Mouse (Mus musculus): ENCODE measurements around the gene Ksr1. TPM values are rescaled to one million over a fixed set of nuclear protein-coding genes. Genes with fewer than 3 reads are reported as not detected.

Gene Ksr1
- polyA plus RNA-seq, 1 experiment from 2014 or later = 4.2 TPM

- Histone ChIP-seq H3K4me2 (replicated peaks) (no peak overlapping the region), H3K4me3 (no peak overlapping the region), H3K36me3 (no peaks in the 10 kb centered on the region), H3K9ac (no peak overlapping the region; the same call in 1 of the 2 replicates), H3K4me1 (peaks cover 63% of the 10 kb centered on the region), H3K27me3 (no peaks in the 10 kb centered on the region), H3K27ac (no peak overlapping the region), H3K9me3 (no peaks in the 10 kb centered on the region)
- 22% methylated on average over 4 of the region's 4 CpGs for WGBS
- ATAC-seq (ENCODE audit: low FRiP score, low read depth) = no peak
These were observed 88.4 kb downstream of the Ksr1 start for GRCm38 (mm10) chr11:79057809-79058208.

DNA sequence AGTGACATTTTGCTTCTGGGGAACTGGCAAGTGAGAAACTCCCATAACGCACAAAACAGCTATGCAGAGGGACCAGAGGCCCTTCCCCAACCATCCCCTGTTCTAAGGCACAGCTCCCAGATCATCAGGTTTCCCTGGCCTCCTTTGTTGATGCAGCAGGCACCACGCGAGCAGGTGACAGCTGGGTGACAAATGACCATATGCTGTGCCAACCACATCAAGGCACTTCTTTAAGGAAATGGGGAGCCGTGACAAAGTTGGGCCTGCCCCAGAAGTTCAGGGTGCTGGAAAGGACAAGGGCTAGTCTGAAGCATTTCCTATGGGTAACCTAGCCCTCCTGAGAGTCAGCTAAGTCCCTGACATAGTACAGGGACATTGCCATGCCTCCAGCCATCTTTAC, 89.3 kb downstream of the Ksr1 start:
- Histone ChIP-seq H3K27me3 (no peaks in the 10 kb centered on the region), H3K27ac (no peak overlapping the region), H3K4me3 (no peak overlapping the region), H3K36me3 (no peaks in the 10 kb centered on the region), H3K4me2 (replicated peaks) (no peak overlapping the region), H3K9me3 (no peaks in the 10 kb centered on the region), H3K9ac (no peak overlapping the region), H3K4me1 (peaks cover 65% of the 10 kb centered on the region)
- WGBS = 39% methylated on average over 4 of the region's 4 CpGs
- no peak for ATAC-seq (ENCODE audit: low FRiP score, low read depth)

GRCm38 (mm10) chr11:79056027-79056426, 90.2 kb downstream of the Ksr1 start:
- H3K9ac ChIP-seq = no peak overlapping the region
- no peak overlapping the region for H3K4me2 ChIP-seq (replicated peaks)
- H3K27ac ChIP-seq = no peak overlapping the region
- WGBS = 71% methylated on average over 2 of the region's 2 CpGs
- H3K4me1 ChIP-seq = peaks cover 65% of the 10 kb centered on the region
- H3K9me3 ChIP-seq = no peaks in the 10 kb centered on the region
- no peaks in the 10 kb centered on the region for H3K27me3 ChIP-seq
- ATAC-seq (ENCODE audit: low FRiP score, low read depth) = no peak
- no peaks in the 10 kb centered on the region for H3K36me3 ChIP-seq
- no peak overlapping the region for H3K4me3 ChIP-seq

DNA sequence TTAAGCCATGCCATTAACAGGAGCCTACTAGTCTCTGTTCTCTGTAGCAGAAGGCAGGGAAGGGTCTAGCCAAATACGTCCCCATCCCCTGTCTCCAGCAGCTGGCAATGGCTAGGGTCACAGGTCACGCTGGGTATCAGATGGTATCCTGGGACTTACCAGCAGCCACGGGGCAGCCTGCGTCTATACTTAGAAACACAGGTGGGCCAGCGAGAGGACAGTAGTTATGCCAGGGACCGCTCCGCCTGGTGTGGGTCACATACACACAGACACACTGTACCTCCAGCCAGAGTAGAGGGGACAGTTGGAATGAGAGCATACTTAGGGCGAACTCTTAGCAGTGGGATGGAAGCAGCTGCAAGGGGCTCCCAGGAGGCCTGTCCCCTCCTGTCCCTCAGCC, 91.0 kb downstream of the Ksr1 start:
- Histone ChIP-seq H3K9ac (0 out of 2 replicates have a peak overlapping the region, but pooled peaks have one; percentile 13), H3K27ac (peak overlapping the region; percentile 16; the same call in 1 of the 2 replicates), H3K4me2 (replicated peaks) (no peak overlapping the region), H3K36me3 (no peaks in the 10 kb centered on the region), H3K27me3 (no peaks in the 10 kb centered on the region), H3K4me3 (no peak overlapping the region), H3K9me3 (no peaks in the 10 kb centered on the region), H3K4me1 (peaks cover 65% of the 10 kb centered on the region)
- ATAC-seq (ENCODE audit: low FRiP score, low read depth) = peak; percentile 66
- WGBS = 71% methylated on average over 8 of the region's 8 CpGs

DNA sequence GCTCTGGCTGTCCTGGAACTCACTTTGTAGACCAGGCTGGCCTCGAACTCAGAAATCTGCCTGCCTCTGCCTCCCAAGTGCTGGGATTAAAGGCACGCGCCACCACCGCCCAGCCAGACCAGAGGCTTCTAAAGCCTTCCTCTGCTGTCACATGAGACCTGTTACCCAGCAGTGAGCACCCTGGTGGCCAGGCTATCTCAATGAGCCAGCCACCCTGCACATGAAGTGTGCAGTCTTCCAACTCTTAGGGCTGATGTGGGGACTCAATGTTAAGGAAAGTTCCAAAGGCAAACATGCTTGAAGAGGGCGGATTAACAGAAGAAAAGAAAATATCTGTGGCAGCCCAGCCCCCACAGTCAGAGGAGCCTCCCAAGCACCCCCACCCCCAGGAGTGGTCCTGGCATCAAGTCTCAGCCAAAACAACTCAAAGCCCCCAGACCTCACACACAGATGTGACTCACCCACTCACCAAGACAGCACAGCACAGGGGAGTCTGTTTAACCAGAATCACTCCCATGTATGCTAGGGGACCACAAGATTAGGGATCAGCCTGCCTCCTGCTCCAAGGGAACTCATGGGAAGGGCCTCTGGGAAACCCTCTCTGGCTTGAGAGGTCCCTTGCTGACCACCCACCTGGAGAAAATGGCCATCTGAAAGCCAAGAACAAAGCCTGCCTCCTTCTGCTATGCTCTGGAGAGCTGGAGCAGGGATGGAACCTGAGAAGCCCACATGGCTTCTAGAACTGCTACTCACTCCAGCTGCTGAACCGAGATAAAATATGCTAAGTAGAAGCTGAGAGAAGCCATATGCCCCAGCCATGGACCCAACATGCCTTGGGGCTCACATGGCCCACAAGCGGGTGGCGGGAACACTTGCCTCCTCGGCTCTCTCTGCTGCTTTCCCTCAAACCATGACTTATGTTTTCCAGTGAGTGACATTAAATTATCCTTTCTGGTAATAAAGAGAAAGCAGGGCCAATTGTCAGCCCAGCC, 91.8 kb downstream of the Ksr1 start:
- no peak overlapping the region for H3K9ac ChIP-seq
- 62% methylated on average over 9 of the region's 9 CpGs for WGBS
- no peaks in the 10 kb centered on the region for H3K9me3 ChIP-seq
- H3K4me2 ChIP-seq (replicated peaks) = no peak overlapping the region
- no peaks in the 10 kb centered on the region for H3K27me3 ChIP-seq
- no peak overlapping the region for H3K4me3 ChIP-seq
- H3K36me3 ChIP-seq = no peaks in the 10 kb centered on the region
- peak; percentile 60 for ATAC-seq (ENCODE audit: low FRiP score, low read depth)
- H3K27ac ChIP-seq = peak overlapping the region; percentile 74; the same call in 1 of the 2 replicates
- H3K4me1 ChIP-seq = peaks cover 58% of the 10 kb centered on the region

DNA sequence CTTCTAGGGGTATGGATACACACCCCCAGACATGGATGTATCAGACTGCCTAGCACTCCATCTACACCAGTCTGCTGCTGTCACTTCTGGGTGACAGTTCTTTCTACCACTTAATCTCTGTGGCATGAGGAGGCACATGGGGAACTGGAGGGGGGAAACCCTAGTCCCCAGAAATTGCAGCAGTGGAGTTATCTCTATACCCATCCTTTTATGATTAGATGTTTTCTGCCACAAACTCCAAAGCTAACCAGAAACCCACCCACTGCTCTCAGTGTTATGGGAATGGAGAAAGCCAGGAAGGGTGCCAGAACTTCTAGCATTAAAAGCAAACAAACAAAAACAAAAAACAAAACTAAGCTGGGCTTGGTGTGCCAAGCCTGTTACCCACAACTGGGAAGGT, 92.8 kb downstream of the Ksr1 start:
- Histone ChIP-seq H3K4me3 (no peak overlapping the region), H3K36me3 (no peaks in the 10 kb centered on the region; the same call in 1 of the 2 replicates), H3K27ac (no peak overlapping the region), H3K9me3 (no peaks in the 10 kb centered on the region), H3K9ac (no peak overlapping the region), H3K27me3 (no peaks in the 10 kb centered on the region), H3K4me2 (replicated peaks) (no peak overlapping the region), H3K4me1 (peaks cover 51% of the 10 kb centered on the region)
- ATAC-seq (ENCODE audit: low FRiP score, low read depth) = no peak

DNA sequence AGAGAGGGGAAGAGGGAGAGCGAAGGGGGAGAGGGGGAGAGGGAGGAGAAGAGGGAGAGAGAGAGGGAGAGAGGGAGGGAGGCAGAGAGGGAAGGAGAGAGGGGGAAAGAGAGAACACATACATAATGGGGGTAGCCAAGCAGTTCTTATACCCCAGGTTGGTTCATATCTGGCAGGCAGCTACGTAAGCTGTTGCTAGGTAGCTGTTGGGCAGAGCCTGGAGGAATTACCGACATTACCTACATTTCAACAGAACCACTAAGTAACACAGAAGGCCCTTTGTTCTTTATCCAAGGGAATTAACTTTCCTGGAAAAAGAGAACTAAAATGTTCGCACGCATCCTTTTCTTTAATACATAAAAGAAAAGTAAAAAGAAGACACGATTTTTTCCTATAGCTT, 93.4 kb downstream of the Ksr1 start:
- Histone ChIP-seq H3K9ac (no peak overlapping the region), H3K36me3 (no peaks in the 10 kb centered on the region; the same call in 1 of the 2 replicates), H3K27me3 (no peaks in the 10 kb centered on the region), H3K27ac (no peak overlapping the region), H3K4me2 (replicated peaks) (no peak overlapping the region), H3K4me1 (peaks cover 45% of the 10 kb centered on the region), H3K9me3 (no peaks in the 10 kb centered on the region), H3K4me3 (no peak overlapping the region)
- WGBS = 69% methylated on average over 6 of the region's 6 CpGs
- no peak for ATAC-seq (ENCODE audit: low FRiP score, low read depth)

- Histone ChIP-seq H3K27ac (no peak overlapping the region), H3K36me3 (no peaks in the 10 kb centered on the region; the same call in 1 of the 2 replicates), H3K4me2 (replicated peaks) (no peak overlapping the region), H3K4me1 (peaks cover 43% of the 10 kb centered on the region), H3K9me3 (no peaks in the 10 kb centered on the region), H3K27me3 (no peaks in the 10 kb centered on the region), H3K4me3 (no peak overlapping the region), H3K9ac (no peak overlapping the region)
- ATAC-seq (ENCODE audit: low FRiP score, low read depth) = no peak
- WGBS = 89% methylated on average over 9 of the region's 9 CpGs
These were observed 94.7 kb downstream of the Ksr1 start for GRCm38 (mm10) chr11:79051522-79051921.

GRCm38 (mm10) chr11:79050781-79051507, 95.3 kb downstream of the Ksr1 start:
- H3K27me3 ChIP-seq = no peaks in the 10 kb centered on the region
- ATAC-seq (ENCODE audit: low FRiP score, low read depth) = no peak
- no peaks in the 10 kb centered on the region for H3K9me3 ChIP-seq
- H3K4me1 ChIP-seq = peaks cover 44% of the 10 kb centered on the region
- no peaks in the 10 kb centered on the region; the same call in 1 of the 2 replicates for H3K36me3 ChIP-seq
- no peak overlapping the region for H3K9ac ChIP-seq
- WGBS = 91% methylated on average over 16 of the region's 16 CpGs
- no peak overlapping the region for H3K27ac ChIP-seq
- H3K4me2 ChIP-seq (replicated peaks) = no peak overlapping the region
- no peak overlapping the region for H3K4me3 ChIP-seq

GRCm38 (mm10) chr11:79048906-79049305, 97.3 kb downstream of the Ksr1 start:
- Histone ChIP-seq H3K4me3 (no peak overlapping the region), H3K36me3 (peaks cover 17% of the 10 kb centered on the region), H3K9ac (no peak overlapping the region), H3K27me3 (no peaks in the 10 kb centered on the region), H3K9me3 (no peaks in the 10 kb centered on the region), H3K4me1 (peaks cover 27% of the 10 kb centered on the region), H3K4me2 (replicated peaks) (no peak overlapping the region), H3K27ac (no peak overlapping the region)
- no peak for ATAC-seq (ENCODE audit: low FRiP score, low read depth)
- 88% methylated on average over 4 of the region's 4 CpGs for WGBS

DNA sequence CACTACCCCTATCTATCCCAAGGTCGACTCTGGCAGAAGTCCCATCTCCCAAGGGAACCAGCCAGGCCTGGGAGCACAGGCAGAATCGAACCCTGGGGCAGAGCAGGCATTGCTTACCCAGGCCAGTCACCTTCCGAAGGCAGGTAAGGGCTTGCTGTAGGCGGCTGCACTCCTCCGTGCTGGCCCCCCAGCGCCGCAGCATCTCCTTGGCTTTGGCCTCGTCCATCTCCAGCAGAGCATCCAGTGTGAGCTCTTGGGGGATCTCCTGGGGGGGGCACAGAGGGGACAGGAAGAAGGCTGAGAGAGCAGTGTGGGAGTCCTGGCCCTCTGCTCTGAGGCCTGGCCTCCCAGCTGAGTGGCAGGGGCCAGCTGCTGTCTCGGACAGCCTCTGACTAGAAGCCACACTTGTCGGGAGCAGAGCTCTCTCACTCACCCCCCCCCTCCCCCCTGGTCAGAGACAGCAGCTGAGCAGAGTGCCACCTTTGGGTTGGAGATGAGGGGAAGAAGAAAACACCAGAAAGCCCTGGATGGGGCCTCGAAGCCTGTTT, 99.0 kb downstream of the Ksr1 start:
- H3K27ac ChIP-seq = peak overlapping the region; percentile 55; the same call in 1 of the 2 replicates
- H3K9ac ChIP-seq = peak overlapping the region; percentile 48
- H3K4me2 ChIP-seq (replicated peaks) = peak overlapping the region; percentile 27
- ATAC-seq (ENCODE audit: low FRiP score, low read depth) = peak; percentile 79
- peaks cover 26% of the 10 kb centered on the region for H3K36me3 ChIP-seq
- no peaks in the 10 kb centered on the region for H3K27me3 ChIP-seq
- H3K9me3 ChIP-seq = no peaks in the 10 kb centered on the region
- peaks cover 15% of the 10 kb centered on the region for H3K4me1 ChIP-seq
- 65% methylated on average over 11 of the region's 11 CpGs for WGBS
- no peak overlapping the region for H3K4me3 ChIP-seq

Measured in limb, embryonic 13.5 days (tissue).